Mouse (Mus musculus): ENCODE measurements at regions not wholly inside any gene's neighbourhood (a gene's known extent, or its start where the extent isn't known, plus 50 kb on each side); places are given as distances from the start of the nearest gene placed in this dataset.

GRCm38 (mm10) chr14:114694930-114695329, 397.1 kb upstream of the Gpc5 start:
- TF ChIP-seq CTCF (IDR thresholded peaks at IDR 0.05; ENCODE audit: control insufficient read depth, insufficient read depth, insufficient replicate concordance, low read depth, low read length) (no peak), POLR2A (IDR thresholded peaks at IDR 0.05; ENCODE audit: control insufficient read depth, low read depth, low read length) (no peak)
